Mouse (Mus musculus): ENCODE results near the gene H60b. TPM values are rescaled to one million over a fixed set of nuclear protein-coding genes. Genes with fewer than 3 reads are reported as not detected.

Gene H60b
- polyA plus RNA-seq, 1 experiment from 2014 or later, result 0.23 TPM

DNA sequence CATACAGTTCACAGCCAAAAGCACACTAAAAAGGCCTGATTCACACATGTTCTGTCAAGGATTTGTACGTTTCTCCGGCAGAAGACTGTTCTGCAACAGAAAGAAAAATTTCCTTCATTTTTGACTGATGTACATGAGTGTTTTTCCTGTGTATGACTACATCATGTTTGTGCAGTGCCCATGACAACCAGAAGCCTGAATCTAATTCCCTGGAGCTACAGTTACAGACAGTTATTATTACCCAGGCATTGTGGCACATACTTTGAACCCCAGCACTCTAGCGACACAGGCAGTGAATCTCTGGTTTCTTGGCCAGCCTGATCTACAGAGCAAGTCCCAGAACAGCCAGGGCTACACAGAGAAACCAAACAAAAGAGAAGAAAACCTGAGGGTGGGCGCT is 147.4 kb downstream of the H60b start:
- DNase-seq (ENCODE audit: low spot score) (no peak), ATAC-seq (ENCODE audit: insufficient number of reproducible peaks, low FRiP score, low TSS enrichment, low read depth) (no peak)
- Histone ChIP-seq H3K4me1 (ENCODE audit: control insufficient read depth, insufficient read depth, low read length) (no peaks in the 10 kb centered on the region), H3K4me2 (ENCODE audit: low read depth, severe bottlenecking) (no peak overlapping the region), H3K27ac (replicated peaks; ENCODE audit: low read depth, low read length) (no peak overlapping the region), H3K36me3 (ENCODE audit: control insufficient read depth, insufficient read depth, low read length) (no peaks in the 10 kb centered on the region), H3K27me3 (ENCODE audit: control insufficient read depth, insufficient read depth, low read length) (no peaks in the 10 kb centered on the region), H3K9me3 (ENCODE audit: control insufficient read depth, low read length) (no peaks in the 10 kb centered on the region), H3K9ac (ENCODE audit: low read length) (no peak overlapping the region), H3K4me3 (ENCODE audit: low read depth, low read length) (no peak overlapping the region)
- 90% methylated on average over 4 of the region's 4 CpGs for WGBS

GRCm38 (mm10) chr10:22306452-22306851 is 148.1 kb downstream of the H60b start:
- H3K36me3 ChIP-seq (ENCODE audit: control insufficient read depth, insufficient read depth, low read length), result no peaks in the 10 kb centered on the region
- H3K4me1 ChIP-seq (ENCODE audit: control insufficient read depth, insufficient read depth, low read length), result no peaks in the 10 kb centered on the region
- H3K27me3 ChIP-seq (ENCODE audit: control insufficient read depth, insufficient read depth, low read length), result no peaks in the 10 kb centered on the region
- H3K9me3 ChIP-seq (ENCODE audit: control insufficient read depth, low read length), result no peaks in the 10 kb centered on the region
- no peak overlapping the region for H3K27ac ChIP-seq (replicated peaks; ENCODE audit: low read depth, low read length)
- H3K4me2 ChIP-seq (ENCODE audit: low read depth, severe bottlenecking), result no peak overlapping the region
- H3K9ac ChIP-seq (ENCODE audit: low read length), result no peak overlapping the region
- H3K4me3 ChIP-seq (ENCODE audit: low read depth, low read length), result no peak overlapping the region
- DNase-seq (ENCODE audit: low spot score) (no peak), ATAC-seq (ENCODE audit: insufficient number of reproducible peaks, low FRiP score, low TSS enrichment, low read depth) (no peak)
- 62% methylated on average over 4 of the region's 4 CpGs for WGBS

DNA sequence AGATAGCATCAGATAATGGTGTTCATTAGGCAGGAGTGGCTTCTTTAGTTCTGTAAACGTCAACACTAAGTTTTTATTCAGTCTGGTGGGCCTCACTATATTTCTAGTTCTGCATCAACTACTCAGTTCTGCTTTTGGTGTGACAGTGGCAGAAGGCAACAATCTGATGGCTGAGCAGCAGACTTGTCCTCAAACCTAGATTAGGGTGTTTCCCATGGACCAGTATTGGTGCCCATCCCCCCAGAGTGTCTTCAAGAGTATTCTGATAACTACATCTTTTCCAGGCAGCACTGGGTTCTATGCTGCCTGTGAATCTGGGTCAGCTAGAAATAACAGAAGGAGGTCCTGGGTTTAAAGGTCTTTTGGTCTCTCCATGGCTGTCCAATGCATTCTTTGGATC is 149.8 kb downstream of the H60b start:
- no peak for DNase-seq (ENCODE audit: low spot score)
- WGBS, result 53% methylated on average over 1 of the region's 1 CpGs
- H3K4me3 ChIP-seq (ENCODE audit: low read depth, low read length), result no peak overlapping the region
- no peaks in the 10 kb centered on the region for H3K27me3 ChIP-seq (ENCODE audit: control insufficient read depth, insufficient read depth, low read length)
- no peaks in the 10 kb centered on the region for H3K36me3 ChIP-seq (ENCODE audit: control insufficient read depth, insufficient read depth, low read length)
- H3K4me2 ChIP-seq (ENCODE audit: low read depth, severe bottlenecking), result no peak overlapping the region
- H3K27ac ChIP-seq (replicated peaks; ENCODE audit: low read depth, low read length), result no peak overlapping the region
- no peaks in the 10 kb centered on the region for H3K9me3 ChIP-seq (ENCODE audit: control insufficient read depth, low read length)
- no peak overlapping the region for H3K9ac ChIP-seq (ENCODE audit: low read length)
- no peak for ATAC-seq (ENCODE audit: insufficient number of reproducible peaks, low FRiP score, low TSS enrichment, low read depth)
- H3K4me1 ChIP-seq (ENCODE audit: control insufficient read depth, insufficient read depth, low read length), result no peaks in the 10 kb centered on the region

- Histone ChIP-seq H3K4me2 (ENCODE audit: low read depth, severe bottlenecking) (no peak overlapping the region), H3K9ac (ENCODE audit: low read length) (no peak overlapping the region), H3K27ac (replicated peaks; ENCODE audit: low read depth, low read length) (no peak overlapping the region), H3K9me3 (ENCODE audit: control insufficient read depth, low read length) (no peaks in the 10 kb centered on the region), H3K4me1 (ENCODE audit: control insufficient read depth, insufficient read depth, low read length) (no peaks in the 10 kb centered on the region), H3K36me3 (ENCODE audit: control insufficient read depth, insufficient read depth, low read length) (no peaks in the 10 kb centered on the region), H3K27me3 (ENCODE audit: control insufficient read depth, insufficient read depth, low read length) (no peaks in the 10 kb centered on the region), H3K4me3 (ENCODE audit: low read depth, low read length) (no peak overlapping the region)
- DNase-seq (ENCODE audit: low spot score), result no peak
- 90% methylated on average over 2 of the region's 2 CpGs for WGBS
- ATAC-seq (ENCODE audit: insufficient number of reproducible peaks, low FRiP score, low TSS enrichment, low read depth), result no peak
These were observed 164.5 kb downstream of the H60b start for GRCm38 (mm10) chr10:22322858-22323257.

Other genes with a start within 250 kb of the H60b start
- not detected in 2 replicates for gene 4930444G20Rik, start 90.5 kb upstream of the H60b start, polyA plus RNA-seq (2014; fragmentation: Nextera tagmentation; extraction: Ambion mirVana)
- gene E030030I06Rik, start 9.3 kb upstream of the H60b start, polyA plus RNA-seq (2014; fragmentation: Nextera tagmentation; extraction: Ambion mirVana), result 16.5 and 17.0 TPM in 2 replicates
- gene Raet1e, start within 50 bp of the H60b start, polyA plus RNA-seq (2014; fragmentation: Nextera tagmentation; extraction: Ambion mirVana), result 13.6 and 14.3 TPM in 2 replicates
- gene Raet1d, start 202.0 kb downstream of the H60b start, polyA plus RNA-seq (2014; fragmentation: Nextera tagmentation; extraction: Ambion mirVana), result 20.1 and 20.8 TPM in 2 replicates

Data from limb, embryonic 11.5 days (tissue).